Mouse (Mus musculus) C2C12 (cell line): ENCODE data around the gene Plekhm2.

ENCODE experiments used
- CTCF ChIP-seq: IDR thresholded peaks from one replicate; pipeline ENCODE4 v1.5.1; 2011; ENCODE audit not compliant: control insufficient read depth, insufficient read depth, insufficient read length
- FOSL1 ChIP-seq: IDR thresholded peaks from one replicate; pipeline ENCODE4 v1.8.0; 2011; ENCODE audit warnings: mild to moderate bottlenecking, low read length; ENCODE audit not compliant: poor library complexity, insufficient read depth, severe bottlenecking
- MAX ChIP-seq: IDR thresholded peaks from one replicate; pipeline ENCODE4 v1.6.1; 2011; ENCODE audit warnings: mild to moderate bottlenecking, control low read depth
- MYOD1 ChIP-seq: IDR thresholded peaks from one replicate; pipeline ENCODE4 v1.6.1; 2011; ENCODE audit warnings: low read depth; ENCODE audit not compliant: control insufficient read depth, insufficient read length
- USF1 ChIP-seq: IDR thresholded peaks from one replicate; pipeline ENCODE4 v1.6.1; 2011; ENCODE audit warnings: low read depth, mild to moderate bottlenecking, control low read depth, moderate library complexity

- no peak for TF ChIP-seq CTCF
- no peak for TF ChIP-seq MYOD1
- TF ChIP-seq MAX: no peak
- no peak for TF ChIP-seq FOSL1
- no peak for TF ChIP-seq USF1
These were observed 37.2 kb downstream of the Plekhm2 start for GRCm38 (mm10) chr4:141627502-141627901.
